Mouse (Mus musculus): Measurements from ENCODE around the gene Tex13c1.

The Tex13c1 gene

DNA sequence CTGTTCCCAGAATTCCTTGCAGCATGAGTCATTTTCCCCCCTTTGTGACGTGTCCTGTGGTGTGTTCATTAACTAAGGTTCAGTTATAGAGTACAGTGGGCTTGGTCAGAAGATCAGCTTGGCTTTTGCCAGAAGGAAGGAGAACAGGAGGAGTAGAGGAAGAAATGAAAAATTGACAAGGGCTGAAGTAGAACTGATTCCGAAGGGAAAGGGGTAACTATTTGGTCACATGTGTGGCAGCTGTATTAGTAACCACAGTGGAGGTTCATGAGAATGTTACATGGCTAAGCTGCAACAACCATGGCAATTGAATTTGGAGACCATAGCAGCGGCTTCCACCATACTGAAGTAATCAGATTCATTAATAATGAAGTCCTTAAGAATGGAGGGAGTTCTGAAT lies at the start of gene Tex13c1:
Gene Tex13c1, plus strand, starts transcription at position 301 of the 400 bp plus-strand sequence.
- DNase-seq = no peak
